Mouse (Mus musculus): ENCODE measurements at regions not wholly inside any gene's neighbourhood (a gene's known extent, or its start where the extent isn't known, plus 50 kb on each side); places are given as distances from the start of the nearest gene placed in this dataset.

GRCm38 (mm10) chr2:116201248-116202223 lies 135.9 kb upstream of the Meis2 start:
- TF ChIP-seq CTCF (IDR thresholded peaks at IDR 0.05; ENCODE audit: low read depth), result no peak
- H3K36me3 ChIP-seq (ENCODE audit: control insufficient read depth, insufficient read depth), result no peaks in the 10 kb centered on the region
- ATAC-seq, result no peak
- no peak overlapping the region for H3K4me3 ChIP-seq (ENCODE audit: low read depth, low read length)
- H3K9ac ChIP-seq (ENCODE audit: low read depth, low read length), result no peak overlapping the region
- H3K27me3 ChIP-seq (replicated peaks; ENCODE audit: control insufficient read depth, insufficient read depth, low read length), result no peaks in the 10 kb centered on the region
- H3K27ac ChIP-seq (ENCODE audit: low read depth, low read length), result no peak overlapping the region
- 59% methylated on average over 14 of the region's 14 CpGs for WGBS
- H3K4me2 ChIP-seq (replicated peaks; ENCODE audit: low read depth), result no peak overlapping the region
- H3K4me1 ChIP-seq (replicated peaks; ENCODE audit: control insufficient read depth, insufficient read depth, low read length), result no peaks in the 10 kb centered on the region
- H3K9me3 ChIP-seq (ENCODE audit: control insufficient read depth), result no peaks in the 10 kb centered on the region

DNA sequence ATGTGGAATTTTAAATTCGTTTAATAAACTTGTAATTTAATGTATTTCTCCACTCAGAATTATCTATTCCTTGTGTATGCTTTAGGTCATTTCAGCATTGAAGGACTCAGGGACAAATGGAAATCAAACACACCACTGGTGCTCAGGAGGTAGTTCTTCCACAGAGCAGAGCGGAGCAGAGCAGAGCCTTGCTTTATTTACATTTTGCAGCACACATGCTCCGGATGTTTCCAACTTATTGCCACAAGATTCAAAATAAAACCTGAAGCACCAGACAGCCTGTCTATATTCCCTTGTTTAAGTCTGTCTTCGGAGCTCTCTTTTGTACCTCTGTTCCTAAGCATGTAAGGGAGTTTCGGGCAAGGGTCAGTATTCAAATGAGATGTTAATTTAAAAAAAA lies 135.2 kb upstream of the Meis2 start:
- H3K27ac ChIP-seq (ENCODE audit: low read depth, low read length), result no peak overlapping the region
- no peak overlapping the region for H3K9ac ChIP-seq (ENCODE audit: low read depth, low read length)
- H3K9me3 ChIP-seq (ENCODE audit: control insufficient read depth), result no peaks in the 10 kb centered on the region
- no peak overlapping the region for H3K4me3 ChIP-seq (ENCODE audit: low read depth, low read length)
- TF ChIP-seq CTCF (IDR thresholded peaks at IDR 0.05; ENCODE audit: low read depth), result no peak
- WGBS, result 51% methylated on average over 5 of the region's 5 CpGs
- no peak for ATAC-seq
- H3K4me1 ChIP-seq (replicated peaks; ENCODE audit: control insufficient read depth, insufficient read depth, low read length), result no peaks in the 10 kb centered on the region
- H3K27me3 ChIP-seq (replicated peaks; ENCODE audit: control insufficient read depth, insufficient read depth, low read length), result no peaks in the 10 kb centered on the region
- no peak overlapping the region for H3K4me2 ChIP-seq (replicated peaks; ENCODE audit: low read depth)
- H3K36me3 ChIP-seq (ENCODE audit: control insufficient read depth, insufficient read depth), result no peaks in the 10 kb centered on the region

GRCm38 (mm10) chr2:116181861-116182260 lies 116.2 kb upstream of the Meis2 start:
- H3K27ac ChIP-seq (ENCODE audit: low read depth, low read length), result no peak overlapping the region
- 87% methylated on average over 11 of the region's 11 CpGs for WGBS
- H3K4me3 ChIP-seq (ENCODE audit: low read depth, low read length), result no peak overlapping the region
- H3K9me3 ChIP-seq (ENCODE audit: control insufficient read depth), result no peaks in the 10 kb centered on the region
- H3K4me2 ChIP-seq (replicated peaks; ENCODE audit: low read depth), result no peak overlapping the region
- no peak overlapping the region for H3K9ac ChIP-seq (ENCODE audit: low read depth, low read length)
- TF ChIP-seq CTCF (IDR thresholded peaks at IDR 0.05; ENCODE audit: low read depth), result no peak
- no peaks in the 10 kb centered on the region for H3K36me3 ChIP-seq (ENCODE audit: control insufficient read depth, insufficient read depth)
- no peak for ATAC-seq
- H3K4me1 ChIP-seq (replicated peaks; ENCODE audit: control insufficient read depth, insufficient read depth, low read length), result no peaks in the 10 kb centered on the region
- H3K27me3 ChIP-seq (replicated peaks; ENCODE audit: control insufficient read depth, insufficient read depth, low read length), result no peaks in the 10 kb centered on the region

DNA sequence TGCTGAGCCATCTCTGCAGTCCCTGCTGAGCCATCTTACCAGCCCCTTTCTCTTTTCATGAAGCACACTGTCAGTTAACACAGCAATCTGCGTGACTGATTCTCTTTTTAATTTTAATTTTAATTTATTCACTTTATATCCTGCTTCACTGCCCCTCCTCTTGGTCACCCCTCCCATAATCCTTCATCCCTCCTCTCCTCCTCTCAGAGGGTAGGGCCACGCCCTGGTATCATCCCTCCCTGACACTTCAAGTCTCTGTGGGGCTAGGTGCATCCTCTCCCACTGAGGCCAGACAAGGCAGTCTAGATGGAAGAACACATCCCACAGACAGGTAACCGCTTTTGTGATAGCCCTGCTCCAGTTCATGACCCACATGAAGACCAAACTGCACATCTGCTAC lies 111.5 kb upstream of the Meis2 start:
- TF ChIP-seq CTCF (IDR thresholded peaks at IDR 0.05; ENCODE audit: low read depth), result no peak
- Histone ChIP-seq H3K4me1 (replicated peaks; ENCODE audit: control insufficient read depth, insufficient read depth, low read length) (no peaks in the 10 kb centered on the region), H3K4me3 (ENCODE audit: low read depth, low read length) (no peak overlapping the region), H3K9ac (ENCODE audit: low read depth, low read length) (no peak overlapping the region), H3K36me3 (ENCODE audit: control insufficient read depth, insufficient read depth) (no peaks in the 10 kb centered on the region), H3K27me3 (replicated peaks; ENCODE audit: control insufficient read depth, insufficient read depth, low read length) (no peaks in the 10 kb centered on the region), H3K27ac (ENCODE audit: low read depth, low read length) (no peak overlapping the region), H3K4me2 (replicated peaks; ENCODE audit: low read depth) (no peak overlapping the region), H3K9me3 (ENCODE audit: control insufficient read depth) (no peaks in the 10 kb centered on the region)
- no peak for ATAC-seq
- WGBS, result 82% methylated on average over 3 of the region's 3 CpGs

GRCm38 (mm10) chr2:116165871-116166770 lies 100.5 kb upstream of the Meis2 start:
- Histone ChIP-seq H3K36me3 (ENCODE audit: control insufficient read depth, insufficient read depth) (no peaks in the 10 kb centered on the region), H3K27ac (ENCODE audit: low read depth, low read length) (no peak overlapping the region), H3K27me3 (replicated peaks; ENCODE audit: control insufficient read depth, insufficient read depth, low read length) (no peaks in the 10 kb centered on the region), H3K4me3 (ENCODE audit: low read depth, low read length) (no peak overlapping the region), H3K4me1 (replicated peaks; ENCODE audit: control insufficient read depth, insufficient read depth, low read length) (no peaks in the 10 kb centered on the region), H3K9ac (ENCODE audit: low read depth, low read length) (no peak overlapping the region), H3K9me3 (ENCODE audit: control insufficient read depth) (no peaks in the 10 kb centered on the region), H3K4me2 (replicated peaks; ENCODE audit: low read depth) (no peak overlapping the region)
- WGBS, result 92% methylated on average over 16 of the region's 16 CpGs
- no peak for ATAC-seq
- no peak for TF ChIP-seq CTCF (IDR thresholded peaks at IDR 0.05; ENCODE audit: low read depth)

All from intestine, postnatal 0 days (tissue).